Mouse (Mus musculus) small intestine, adult 2 months (tissue): ENCODE results near the gene Fancc.
"Not testable (repeated sequence)": the region's sequence is repeated elsewhere in the genome, so short reads cannot be mapped to it uniquely, and the experiment has no call there.

Experiments used
- CTCF ChIP-seq: fragments of 200-500 bp; IDR thresholded peaks from 2 replicates; pipeline ENCODE4 v1.5.1; 2012; ENCODE audit warnings: low read depth, mild to moderate bottlenecking, control low read depth, inconsistent platforms, low read length, moderate library complexity, mixed read lengths; ENCODE audit not compliant: insufficient replicate concordance, insufficient read length; ENCODE audit errors: extremely low read depth
- POLR2A ChIP-seq: fragments of 200-500 bp; IDR thresholded peaks from 2 replicates; pipeline ENCODE4 v1.6.1; 2012; ENCODE audit warnings: low read depth, mild to moderate bottlenecking, control low read depth, inconsistent platforms, low read length, moderate library complexity

- not testable (repeated sequence) for TF ChIP-seq CTCF, POLR2A
Measured at GRCm38 (mm10) chr13:63315111-63315510, 182.0 kb downstream of the Fancc start.
